Mouse (Mus musculus) intestine, postnatal 0 days (tissue): ENCODE measurements around the gene Retreg2. TPM values are rescaled to one million over a fixed set of nuclear protein-coding genes. Genes with fewer than 3 reads are reported as not detected.

Experiments
- ATAC-seq: fragments of 200-750 bp; cut with Nextera tagmentation; 2 replicates; pipeline ENCODE4 v1.8.0; 2017; ENCODE audit warnings: mild to moderate bottlenecking, moderate TSS enrichment, moderate library complexity
- H3K27ac ChIP-seq: fragments of 300-500 bp; sonication (generic); 2 replicates; pipeline ENCODE4 v1.5.1; 2014; ENCODE audit warnings: mild to moderate bottlenecking, low read depth, low read length, moderate library complexity
- H3K27me3 ChIP-seq: fragments of 300-500 bp; sonication (generic); replicated peaks from 2 replicates; pipeline ENCODE4 v1.6.1; 2014; ENCODE audit warnings: low read length, mixed read lengths; ENCODE audit not compliant: control insufficient read depth, insufficient read depth
- H3K36me3 ChIP-seq: fragments of 300-500 bp; sonication (generic); 2 replicates; pipeline ENCODE4 v1.6.1; 2014; ENCODE audit warnings: mild to moderate bottlenecking, moderate library complexity; ENCODE audit not compliant: control insufficient read depth, insufficient read depth
- H3K4me1 ChIP-seq: fragments of 300-500 bp; sonication (generic); replicated peaks from 2 replicates; pipeline ENCODE4 v1.6.1; 2014; ENCODE audit warnings: antibody characterized with exemption, low read length, mixed read lengths; ENCODE audit not compliant: control insufficient read depth, insufficient read depth
- H3K4me2 ChIP-seq: fragments of 300-500 bp; sonication (generic); replicated peaks from 2 replicates; pipeline ENCODE4 v1.6.1; 2014; ENCODE audit warnings: low read depth, mild to moderate bottlenecking, moderate library complexity
- H3K4me3 ChIP-seq: fragments of 300-500 bp; sonication (generic); 2 replicates; pipeline ENCODE4 v1.5.1; 2014; ENCODE audit warnings: low read depth, low read length
- H3K9ac ChIP-seq: fragments of 300-500 bp; sonication (generic); 2 replicates; pipeline ENCODE4 v1.6.1; 2014; ENCODE audit warnings: mild to moderate bottlenecking, low read depth, low read length
- H3K9me3 ChIP-seq: fragments of 300-500 bp; sonication (generic); 2 replicates; pipeline ENCODE4 v1.6.1; 2016; ENCODE audit warnings: mixed run types; ENCODE audit not compliant: control insufficient read depth
- CTCF ChIP-seq: sonication (generic); IDR thresholded peaks from 2 replicates; pipeline ENCODE4 v1.5.1; 2016; ENCODE audit warnings: low read depth, mild to moderate bottlenecking, control low read depth, antibody characterized with exemption, moderate library complexity
- WGBS: fragments of 180-500 bp; shearing (Covaris S2); extraction: QIAGEN DNeasy Blood & Tissue Kit; methylation state at CpG from one replicate; pipeline ENCODE4 v1.1.7; 2014; 5-methylcytosine and 5-hydroxymethylcytosine counted together
- polyA plus RNA-seq: library from polyadenylated mRNA; unstranded; fragments of >200 nt; fragmentation: Nextera tagmentation; extraction: Ambion mirVana; gene quantifications from 2 replicates; pipeline ENCODE4 v1.2.1, GENCODE M21; 2015

The Retreg2 gene
- 48.4 and 49.0 TPM in 2 replicates for polyA plus RNA-seq

- H3K9ac ChIP-seq, result peak within 1 kb of the TSS; percentile 76
- no peaks in the 10 kb centered on the region for H3K9me3 ChIP-seq
- H3K4me1 ChIP-seq, result no peaks in the 10 kb centered on the region
- H3K4me2 ChIP-seq, result peak within 1 kb of the TSS; percentile 88
- peak within 1 kb of the TSS; percentile 72 for H3K4me3 ChIP-seq
- under 1% methylated on average over 82 of the region's 91 CpGs for WGBS
- peak; percentile 84 for ATAC-seq
- peak within 1 kb of the TSS; percentile 96 for H3K27ac ChIP-seq
- peaks cover 49% of the 10 kb centered on the region for H3K36me3 ChIP-seq
- TF ChIP-seq CTCF, result peak; percentile 82
- H3K27me3 ChIP-seq, result no peaks in the 10 kb centered on the region
These were observed at the start of gene Retreg2, which contains the start of gene Cnppd1 for GRCm38 (mm10) chr1:75142301-75143261. Retreg2 (plus strand) TSS chr1:75142778. Cnppd1 (minus strand) TSS chr1:75142711.

GRCm38 (mm10) chr1:75122211-75122610 is 20.4 kb upstream of the Retreg2 start:
- 86% methylated on average over 3 of the region's 3 CpGs for WGBS
- H3K4me1 ChIP-seq, result 0 out of 2 replicates have a peak, but pooled peaks cover 5% of the 10 kb centered on the region
- no peak overlapping the region for H3K27ac ChIP-seq
- H3K36me3 ChIP-seq, result no peaks in the 10 kb centered on the region
- TF ChIP-seq CTCF, result peak; percentile 57
- H3K4me3 ChIP-seq, result no peak overlapping the region
- H3K4me2 ChIP-seq, result no peak overlapping the region
- H3K9ac ChIP-seq, result no peak overlapping the region
- no peak for ATAC-seq
- H3K9me3 ChIP-seq, result no peaks in the 10 kb centered on the region
- H3K27me3 ChIP-seq, result no peaks in the 10 kb centered on the region

GRCm38 (mm10) chr1:75124346-75125321 is 17.9 kb upstream of the Retreg2 start, which contains the start of gene Nhej1:
Nhej1 (minus strand) TSS chr1:75125200.
- 1% methylated on average over 56 of the region's 56 CpGs for WGBS
- TF ChIP-seq CTCF, result peak; percentile 91
- peak within 1 kb of the TSS; percentile 69 for H3K4me2 ChIP-seq
- no peaks in the 10 kb centered on the region for H3K36me3 ChIP-seq
- ATAC-seq, result peak; percentile 96
- H3K27ac ChIP-seq, result peak within 1 kb of the TSS; percentile 97
- H3K9ac ChIP-seq, result peak within 1 kb of the TSS; percentile 43
- H3K9me3 ChIP-seq, result no peaks in the 10 kb centered on the region
- H3K4me1 ChIP-seq, result 0 out of 2 replicates have a peak, but pooled peaks cover 5% of the 10 kb centered on the region
- peak within 1 kb of the TSS; percentile 51 for H3K4me3 ChIP-seq
- no peaks in the 10 kb centered on the region for H3K27me3 ChIP-seq

GRCm38 (mm10) chr1:75125418-75125817 is 17.2 kb upstream of the Retreg2 start:
- WGBS, result 23% methylated on average over 5 of the region's 5 CpGs

GRCm38 (mm10) chr1:75128641-75129040 is 13.9 kb upstream of the Retreg2 start:
- Histone ChIP-seq H3K4me2 (no peak overlapping the region), H3K9ac (no peak overlapping the region), H3K9me3 (no peaks in the 10 kb centered on the region), H3K27ac (no peak overlapping the region), H3K27me3 (no peaks in the 10 kb centered on the region), H3K4me1 (0 out of 2 replicates have a peak, but pooled peaks cover 5% of the 10 kb centered on the region), H3K4me3 (no peak overlapping the region), H3K36me3 (no peaks in the 10 kb centered on the region)
- ATAC-seq, result no peak
- no peak for TF ChIP-seq CTCF
- 45% methylated on average over 3 of the region's 3 CpGs for WGBS

More at GRCm38 (mm10) chr1:75125418-75125817, 17.2 kb upstream of the Retreg2 start:
- no peak for ATAC-seq
- Histone ChIP-seq H3K4me1 (0 out of 2 replicates have a peak, but pooled peaks cover 5% of the 10 kb centered on the region), H3K9ac (peak overlapping the region; percentile 43), H3K9me3 (no peaks in the 10 kb centered on the region), H3K27me3 (no peaks in the 10 kb centered on the region), H3K4me3 (peak overlapping the region; percentile 51), H3K27ac (peak overlapping the region; percentile 97), H3K36me3 (no peaks in the 10 kb centered on the region), H3K4me2 (peak overlapping the region; percentile 69)
- TF ChIP-seq CTCF, result no peak
